Mouse (Mus musculus): ENCODE results near the gene Foxj3. TPM values are rescaled to one million over a fixed set of nuclear protein-coding genes. Genes with fewer than 3 reads are reported as not detected.
A peak's percentile ranks its signal among the peaks of the same experiment; 100 is the strongest.
"Not testable (repeated sequence)": the region's sequence is repeated elsewhere in the genome, so short reads cannot be mapped to it uniquely, and the experiment has no call there.

The Foxj3 gene
- 14.6 and 16.7 TPM in 2 replicates for polyA plus RNA-seq (2015; fragmentation: Nextera tagmentation; extraction: Ambion mirVana)

- H3K4me2 ChIP-seq (ENCODE audit: low read length); DNase-seq (ENCODE audit: low spot score); H3K27me3 ChIP-seq (ENCODE audit: insufficient read depth, low read length); H3K4me3 ChIP-seq (replicated peaks; ENCODE audit: low read depth, low read length); H3K9me3 ChIP-seq (replicated peaks; ENCODE audit: low read length); H3K27ac ChIP-seq; ATAC-seq (replicated peaks; ENCODE audit: low FRiP score, low read depth); H3K9ac ChIP-seq (ENCODE audit: low read depth, low read length); H3K36me3 ChIP-seq (ENCODE audit: insufficient read depth, low read length); H3K4me1 ChIP-seq (replicated peaks; ENCODE audit: insufficient read depth, low read length): not testable (repeated sequence)
- 89% methylated on average over 4 of the region's 4 CpGs for WGBS
These were observed at the start of gene Foxj3 for GRCm38 (mm10) chr4:119536615-119537014. Gene Foxj3, plus strand, starts transcription at chr4:119537004.

DNA sequence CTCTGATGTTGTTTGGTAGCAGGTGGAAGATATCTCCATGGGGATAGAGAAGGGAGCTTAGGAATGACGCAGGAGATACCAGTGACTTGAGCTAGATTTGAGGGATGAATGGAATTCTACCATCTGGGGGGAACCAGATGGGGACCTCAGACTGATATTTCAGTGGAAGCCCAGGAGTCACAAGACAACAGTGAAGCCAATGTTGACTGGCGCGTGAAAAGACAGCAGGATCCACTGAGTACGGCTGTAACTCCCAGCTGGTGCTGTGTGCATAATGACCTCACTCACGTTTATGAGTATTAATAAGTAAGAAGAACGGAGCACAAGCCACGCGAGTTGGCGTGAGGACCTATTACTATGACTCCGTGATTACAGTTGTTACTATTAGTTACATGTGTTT is 47.1 kb upstream of the Foxj3 start:
- WGBS, result 94% methylated on average over 10 of the region's 10 CpGs
- Histone ChIP-seq H3K4me3 (replicated peaks; ENCODE audit: low read depth, low read length) (no peak overlapping the region), H3K27me3 (ENCODE audit: insufficient read depth, low read length) (no peaks in the 10 kb centered on the region), H3K36me3 (ENCODE audit: insufficient read depth, low read length) (no peaks in the 10 kb centered on the region), H3K9ac (ENCODE audit: low read depth, low read length) (no peak overlapping the region), H3K4me2 (ENCODE audit: low read length) (no peak overlapping the region), H3K4me1 (replicated peaks; ENCODE audit: insufficient read depth, low read length) (no peaks in the 10 kb centered on the region), H3K9me3 (replicated peaks; ENCODE audit: low read length) (no peaks in the 10 kb centered on the region), H3K27ac (no peak overlapping the region)
- ATAC-seq (replicated peaks; ENCODE audit: low FRiP score, low read depth) (no peak), DNase-seq (ENCODE audit: low spot score) (no peak)
- TF ChIP-seq CTCF (IDR thresholded peaks at IDR 0.05; ENCODE audit: low read depth), result no peak

DNA sequence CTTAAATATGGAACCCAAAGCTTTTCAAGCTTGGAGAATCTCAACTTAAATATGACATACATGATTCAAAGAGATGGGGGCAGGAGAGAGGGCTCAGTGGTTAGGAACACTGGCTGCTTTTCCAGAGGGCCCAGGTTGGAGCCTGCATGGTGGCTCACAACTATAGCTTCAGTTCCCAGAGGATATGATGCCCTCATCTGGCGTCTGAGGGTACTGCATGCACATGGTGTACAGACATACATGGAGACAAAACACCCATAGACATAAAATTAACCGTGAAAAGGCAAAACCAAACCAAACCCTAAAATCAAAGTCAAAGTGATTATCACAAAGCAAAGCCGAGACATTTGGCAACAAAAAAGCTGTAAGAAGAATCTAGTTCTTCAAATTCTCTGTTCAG is 46.0 kb upstream of the Foxj3 start:
- Histone ChIP-seq H3K4me3 (replicated peaks; ENCODE audit: low read depth, low read length) (no peak overlapping the region), H3K9me3 (replicated peaks; ENCODE audit: low read length) (no peaks in the 10 kb centered on the region), H3K4me2 (ENCODE audit: low read length) (no peak overlapping the region), H3K9ac (ENCODE audit: low read depth, low read length) (no peak overlapping the region), H3K27ac (no peak overlapping the region), H3K36me3 (ENCODE audit: insufficient read depth, low read length) (no peaks in the 10 kb centered on the region), H3K4me1 (replicated peaks; ENCODE audit: insufficient read depth, low read length) (no peaks in the 10 kb centered on the region), H3K27me3 (ENCODE audit: insufficient read depth, low read length) (no peaks in the 10 kb centered on the region)
- no peak for ATAC-seq (replicated peaks; ENCODE audit: low FRiP score, low read depth)
- peak; percentile 55 for TF ChIP-seq CTCF (IDR thresholded peaks at IDR 0.05; ENCODE audit: low read depth)
- WGBS, result 77% methylated on average over 3 of the region's 3 CpGs
- no peak for DNase-seq (ENCODE audit: low spot score)

DNA sequence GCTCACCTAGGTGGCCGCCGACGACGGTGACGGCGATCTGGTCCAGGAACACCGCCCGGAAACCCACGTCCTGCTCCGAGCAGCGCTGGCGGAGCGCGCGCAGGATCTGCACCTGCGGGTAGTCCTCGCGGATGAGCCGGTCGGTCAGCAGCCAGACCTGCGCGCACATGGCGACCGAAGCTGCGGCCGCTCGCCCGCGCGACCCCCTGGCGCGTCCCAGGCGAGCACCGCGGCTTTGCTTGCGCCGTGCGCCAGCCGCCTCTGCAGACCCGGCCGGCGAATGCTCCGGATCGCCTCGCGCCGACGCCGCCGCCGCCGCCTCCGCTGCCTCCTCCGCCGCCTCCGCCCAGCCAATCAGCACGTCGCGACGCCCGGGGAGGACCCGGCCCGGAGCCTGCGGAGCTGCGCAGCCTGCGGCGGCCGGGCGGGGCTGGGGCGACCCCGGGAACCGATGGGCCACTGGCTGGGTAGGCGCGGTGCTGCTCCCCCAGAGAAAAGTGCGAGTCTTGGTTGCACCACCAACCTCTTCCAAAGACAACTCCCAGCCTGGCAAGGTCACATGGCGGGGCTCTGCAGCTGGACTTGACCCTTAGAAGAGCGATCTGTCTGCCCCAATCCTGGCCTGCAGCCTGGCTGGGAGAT is 44.4 kb upstream of the Foxj3 start, which contains the start of gene Rimkla:
Gene Rimkla (minus strand): TSS at position 338 of the 642 bp plus-strand sequence.
- no peaks in the 10 kb centered on the region for H3K4me1 ChIP-seq (replicated peaks; ENCODE audit: insufficient read depth, low read length)
- DNase-seq (ENCODE audit: low spot score) (peak; percentile 64), ATAC-seq (replicated peaks; ENCODE audit: low FRiP score, low read depth) (peak; percentile 83)
- no peak within 1 kb of the TSS for H3K27ac ChIP-seq
- H3K9me3 ChIP-seq (replicated peaks; ENCODE audit: low read length), result no peaks in the 10 kb centered on the region
- WGBS, result under 1% methylated on average over 65 of the region's 77 CpGs
- H3K9ac ChIP-seq (ENCODE audit: low read depth, low read length), result peak within 1 kb of the TSS; percentile 47; the same call in 1 of the 2 replicates
- peak within 1 kb of the TSS; percentile 70 for H3K4me2 ChIP-seq (ENCODE audit: low read length)
- no peak for TF ChIP-seq CTCF (IDR thresholded peaks at IDR 0.05; ENCODE audit: low read depth)
- peak within 1 kb of the TSS; percentile 37 for H3K4me3 ChIP-seq (replicated peaks; ENCODE audit: low read depth, low read length)
- H3K36me3 ChIP-seq (ENCODE audit: insufficient read depth, low read length), result no peaks in the 10 kb centered on the region
- no peaks in the 10 kb centered on the region for H3K27me3 ChIP-seq (ENCODE audit: insufficient read depth, low read length)

DNA sequence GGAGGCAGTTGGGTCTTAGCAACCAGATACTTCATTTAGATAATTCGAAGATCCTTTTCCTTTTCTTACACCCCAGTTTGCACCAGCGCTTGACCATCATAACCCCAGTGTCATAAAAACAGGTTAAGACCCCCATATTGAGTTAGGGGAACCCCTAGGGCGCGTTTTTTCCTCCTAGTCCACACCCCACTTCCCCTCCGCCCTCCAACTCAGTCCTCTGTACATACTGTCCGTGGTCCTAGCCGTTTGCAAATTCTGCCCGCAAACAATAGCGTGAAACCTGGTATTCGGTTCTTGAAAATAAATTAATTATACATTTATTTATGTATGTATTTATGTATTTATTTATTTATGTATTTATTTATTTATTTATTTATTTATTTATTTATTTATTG is 43.9 kb upstream of the Foxj3 start:
- WGBS, result 42% methylated on average over 10 of the region's 10 CpGs
- Histone ChIP-seq H3K36me3 (ENCODE audit: insufficient read depth, low read length) (no peaks in the 10 kb centered on the region), H3K4me1 (replicated peaks; ENCODE audit: insufficient read depth, low read length) (no peaks in the 10 kb centered on the region), H3K27ac (no peak overlapping the region), H3K9me3 (replicated peaks; ENCODE audit: low read length) (no peaks in the 10 kb centered on the region), H3K9ac (ENCODE audit: low read depth, low read length) (no peak overlapping the region), H3K4me3 (replicated peaks; ENCODE audit: low read depth, low read length) (peak overlapping the region; percentile 37; the same call in 1 of the 2 replicates), H3K4me2 (ENCODE audit: low read length) (peak overlapping the region; percentile 70), H3K27me3 (ENCODE audit: insufficient read depth, low read length) (no peaks in the 10 kb centered on the region)
- DNase-seq (ENCODE audit: low spot score), result no peak
- TF ChIP-seq CTCF (IDR thresholded peaks at IDR 0.05; ENCODE audit: low read depth), result no peak
- no peak for ATAC-seq (replicated peaks; ENCODE audit: low FRiP score, low read depth)

DNA sequence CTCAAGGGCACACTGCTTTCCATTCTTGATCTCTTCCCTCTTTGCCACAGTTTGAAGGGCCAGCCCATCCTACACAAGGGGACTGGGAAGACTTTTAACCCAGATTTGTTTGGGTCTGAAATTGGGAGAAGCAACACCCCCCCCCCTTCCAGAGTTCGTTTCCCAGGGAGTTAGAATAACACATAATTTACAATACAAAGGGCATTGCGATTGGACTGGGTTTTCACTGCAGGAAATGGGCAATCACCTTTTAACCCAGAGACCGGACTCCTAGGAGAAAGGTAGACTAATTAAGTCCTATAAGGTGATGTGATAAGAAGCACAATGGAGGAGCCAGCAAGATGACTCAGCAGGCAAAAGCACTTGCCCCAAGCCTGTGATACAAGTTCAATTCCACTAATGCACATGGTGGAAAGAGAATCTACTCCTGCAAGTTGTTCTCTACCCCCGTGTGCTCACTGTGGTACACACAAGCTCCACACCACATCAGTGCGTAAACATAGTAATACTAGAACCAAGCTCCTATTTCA is 38.4 kb upstream of the Foxj3 start:
- H3K27ac ChIP-seq, result no peak overlapping the region
- no peak for TF ChIP-seq CTCF (IDR thresholded peaks at IDR 0.05; ENCODE audit: low read depth)

More for the DNA sequence above, 38.4 kb upstream of the Foxj3 start:
- no peaks in the 10 kb centered on the region for H3K36me3 ChIP-seq (ENCODE audit: insufficient read depth, low read length)
- H3K4me3 ChIP-seq (replicated peaks; ENCODE audit: low read depth, low read length), result no peak overlapping the region
- H3K27me3 ChIP-seq (ENCODE audit: insufficient read depth, low read length), result no peaks in the 10 kb centered on the region
- no peaks in the 10 kb centered on the region for H3K9me3 ChIP-seq (replicated peaks; ENCODE audit: low read length)
- DNase-seq (ENCODE audit: low spot score) (no peak), ATAC-seq (replicated peaks; ENCODE audit: low FRiP score, low read depth) (no peak)
- H3K4me2 ChIP-seq (ENCODE audit: low read length), result no peak overlapping the region
- H3K9ac ChIP-seq (ENCODE audit: low read depth, low read length), result no peak overlapping the region
- WGBS, result 36% methylated on average over 5 of the region's 5 CpGs
- H3K4me1 ChIP-seq (replicated peaks; ENCODE audit: insufficient read depth, low read length), result no peaks in the 10 kb centered on the region

Data from kidney, postnatal 0 days (tissue).